Mouse (Mus musculus) gonadal fat pad, adult 2 months (tissue): ENCODE results near the gene Auh. TPM values are rescaled to one million over a fixed set of nuclear protein-coding genes. Genes with fewer than 3 reads are reported as not detected.
A peak's percentile ranks its signal among the peaks of the same experiment; 100 is the strongest.

Source experiments
- DNase-seq: peaks from one replicate; pipeline ENCODE4 v3.0.0-alpha.2; 2012; ENCODE audit warnings: low read depth
- polyA plus RNA-seq: library from polyadenylated mRNA; depleted of rRNA; stranded (reverse); fragments of >200 nt; gene quantifications from 2 replicates; pipeline ENCODE4 v1.2.3, GENCODE M21; 2012

The Auh gene
- polyA plus RNA-seq, 1 experiment = 47.3 TPM

DNA sequence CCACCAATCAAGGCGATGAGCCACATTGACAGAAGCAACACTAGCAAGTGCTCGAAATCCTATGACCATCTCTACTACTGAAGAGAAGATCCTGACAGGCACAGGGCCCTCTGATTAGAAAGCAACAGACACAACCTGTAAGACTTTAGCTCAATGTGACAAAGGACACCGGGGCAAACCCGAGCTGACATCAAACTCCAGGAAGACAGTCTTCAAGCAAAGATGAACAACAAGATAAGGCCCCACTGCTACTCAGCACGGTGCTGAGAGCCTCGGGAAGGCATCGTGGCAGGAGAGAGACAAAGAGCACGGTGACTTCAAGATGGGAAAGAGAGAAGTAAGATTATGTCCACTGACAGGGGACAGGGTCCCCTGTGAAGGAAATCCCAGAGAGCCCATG is 7.5 kb downstream of the Auh start:
- DNase-seq = no peak

DNA sequence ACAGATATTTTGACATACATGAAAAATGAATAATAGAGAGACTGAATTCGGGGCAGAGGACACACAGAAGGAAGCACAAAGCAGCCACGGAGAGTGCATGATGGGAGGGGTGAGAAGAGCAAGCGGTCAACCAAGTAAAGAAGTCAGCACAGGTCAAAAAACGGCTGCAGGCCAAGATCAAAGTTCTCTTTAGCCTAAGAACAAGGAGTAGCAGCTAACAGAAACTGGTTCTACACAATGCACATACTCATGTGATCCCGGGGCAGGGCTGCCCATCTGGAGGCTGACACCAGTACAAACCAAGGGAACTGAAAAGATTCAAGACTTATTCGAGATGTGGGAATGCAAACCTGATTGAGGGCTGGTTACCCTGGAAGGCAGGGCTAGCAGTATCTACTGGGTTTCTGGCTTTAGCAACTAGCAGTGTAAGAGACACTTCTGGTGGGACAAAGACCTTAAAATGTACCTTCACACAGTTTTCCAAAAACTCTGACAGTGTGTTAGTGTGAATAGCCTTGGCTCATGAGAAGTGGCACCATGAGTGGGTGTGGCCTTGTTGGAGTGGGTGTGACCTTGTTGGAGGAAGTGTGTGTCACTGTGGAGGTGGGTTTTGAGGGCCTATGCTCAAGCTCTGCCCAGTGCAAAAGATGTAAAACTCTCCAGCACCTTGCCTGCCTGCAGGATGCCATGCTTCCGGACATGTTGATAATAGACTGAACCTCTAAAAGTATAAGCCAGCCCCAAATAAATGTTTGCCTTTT is 8.2 kb downstream of the Auh start:
- DNase-seq = no peak

DNA sequence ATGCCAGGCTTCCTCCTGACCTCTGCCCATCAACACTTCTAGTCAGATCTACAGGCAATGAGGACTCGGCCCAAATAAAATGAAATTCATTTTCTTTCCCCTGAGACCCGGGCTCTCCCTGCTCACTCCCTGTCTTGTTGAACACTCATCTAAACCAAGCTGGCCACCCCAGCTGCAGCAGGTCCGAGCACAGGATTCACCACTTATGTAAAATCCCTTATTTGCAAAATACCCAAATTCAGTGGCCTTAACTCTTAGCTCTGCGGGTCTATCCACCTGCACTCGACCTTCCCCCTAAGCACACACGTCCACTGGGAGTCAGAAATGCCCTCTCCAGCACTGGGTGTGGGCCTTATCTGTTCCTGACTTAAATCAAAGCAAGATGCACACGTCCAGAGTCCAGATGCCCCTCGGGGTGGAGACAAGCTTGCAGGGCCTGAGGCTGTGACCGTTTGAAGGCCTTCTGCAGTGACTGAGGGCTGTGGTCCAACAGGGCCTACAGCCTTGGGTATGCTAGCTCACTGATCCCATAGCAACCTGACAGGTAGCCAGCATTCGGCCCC is 9.6 kb downstream of the Auh start:
- DNase-seq = no peak

DNA sequence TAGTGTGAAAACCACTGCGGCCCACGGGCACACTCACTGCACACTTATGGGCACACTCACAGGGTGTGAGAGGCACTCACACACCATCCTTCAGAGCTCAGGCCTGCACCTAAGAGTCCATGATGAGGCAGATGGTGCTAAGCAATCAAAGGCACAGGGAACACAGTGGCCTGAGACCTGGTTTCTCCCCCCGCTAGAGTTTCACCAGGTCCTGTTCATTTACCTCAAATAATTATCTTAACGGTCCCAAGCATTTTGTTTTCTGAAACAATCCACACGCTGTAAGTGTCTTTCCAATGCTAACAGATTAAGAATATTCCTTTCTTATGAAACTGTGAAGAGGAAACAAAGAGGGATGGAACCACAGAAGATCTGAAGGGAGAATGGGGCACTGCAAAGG is 11.1 kb downstream of the Auh start:
- DNase-seq = no peak

DNA sequence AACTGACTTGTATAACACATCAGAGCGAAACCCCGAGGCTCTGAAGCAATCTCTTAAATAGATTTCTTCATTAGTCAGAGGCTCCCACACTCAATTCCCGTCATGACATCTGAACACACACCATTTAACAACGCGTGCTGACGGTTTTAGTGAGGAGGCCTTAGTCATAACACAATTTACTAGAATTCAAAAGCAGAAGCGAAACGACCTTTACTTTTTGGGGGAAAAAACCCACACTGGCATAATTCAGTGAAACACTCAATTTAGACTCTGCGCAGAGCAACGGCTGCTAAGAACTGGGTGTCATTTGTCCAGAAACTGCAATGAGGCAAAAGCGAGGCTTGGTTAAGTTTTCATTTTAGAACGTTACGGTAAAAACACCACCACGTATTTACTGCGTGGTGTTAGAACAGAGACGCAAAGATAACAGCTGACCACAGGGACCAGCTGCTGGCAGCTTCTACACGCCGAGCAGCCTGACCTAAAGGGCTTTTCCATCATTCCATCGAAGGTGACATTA is 14.8 kb downstream of the Auh start:
- peak; percentile 33 for DNase-seq

DNA sequence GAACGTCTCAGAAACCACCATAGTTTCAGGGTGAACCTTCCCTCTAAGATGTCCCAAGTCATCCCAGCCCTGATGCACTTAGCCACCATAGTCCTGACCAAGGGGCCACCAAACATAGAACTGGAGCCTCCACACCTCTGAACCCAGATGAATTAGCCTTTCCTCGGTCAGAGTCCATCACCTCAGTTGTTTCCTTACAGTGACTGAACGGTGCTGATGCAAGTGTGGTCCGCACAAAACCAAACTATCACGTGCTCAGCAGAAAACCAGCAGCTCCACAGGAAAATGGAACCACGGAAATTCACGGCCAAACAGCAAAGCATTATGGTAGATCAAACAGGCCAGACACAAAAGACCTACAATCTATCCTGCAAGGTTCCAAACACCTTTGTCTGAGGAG is 15.6 kb downstream of the Auh start:
- no peak for DNase-seq

DNA sequence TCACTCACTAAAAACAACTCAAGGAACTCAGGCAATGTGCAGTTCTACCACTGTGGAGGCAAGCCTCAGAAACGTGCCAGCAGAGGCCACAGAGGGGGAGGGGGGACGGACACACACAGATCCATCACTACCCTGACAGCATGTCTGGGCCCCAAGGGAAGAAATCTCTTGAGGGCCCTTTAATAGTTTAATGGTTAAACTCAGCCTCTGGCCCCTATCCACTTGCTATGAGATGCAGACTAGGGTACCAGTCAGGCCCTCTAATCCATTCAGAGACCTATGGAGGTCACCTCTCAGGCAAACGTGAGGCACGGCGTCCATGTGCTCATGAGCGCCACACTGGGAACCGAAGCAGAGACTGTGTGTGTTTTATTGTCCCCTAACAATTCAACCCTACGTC is 17.0 kb downstream of the Auh start:
- DNase-seq = no peak

DNA sequence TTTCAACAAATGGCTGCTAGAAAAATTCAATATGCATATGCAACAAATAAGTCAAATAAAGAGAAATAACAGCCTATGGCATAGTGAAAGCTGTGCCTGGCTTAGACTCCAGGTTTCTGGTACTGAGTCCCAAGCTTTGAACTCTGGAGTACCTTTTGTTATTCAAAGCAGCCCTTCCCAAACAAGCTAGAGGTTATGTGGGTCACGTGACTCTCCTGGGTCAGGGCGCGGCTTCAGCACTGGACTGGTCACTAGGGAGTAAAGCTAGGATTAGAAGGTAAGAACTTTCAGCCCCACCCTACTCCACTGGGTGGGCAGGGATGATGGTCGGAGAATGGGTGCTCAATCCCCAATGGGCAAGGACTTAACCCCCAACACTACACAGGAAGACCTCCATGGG is 18.2 kb downstream of the Auh start:
- no peak for DNase-seq

DNA sequence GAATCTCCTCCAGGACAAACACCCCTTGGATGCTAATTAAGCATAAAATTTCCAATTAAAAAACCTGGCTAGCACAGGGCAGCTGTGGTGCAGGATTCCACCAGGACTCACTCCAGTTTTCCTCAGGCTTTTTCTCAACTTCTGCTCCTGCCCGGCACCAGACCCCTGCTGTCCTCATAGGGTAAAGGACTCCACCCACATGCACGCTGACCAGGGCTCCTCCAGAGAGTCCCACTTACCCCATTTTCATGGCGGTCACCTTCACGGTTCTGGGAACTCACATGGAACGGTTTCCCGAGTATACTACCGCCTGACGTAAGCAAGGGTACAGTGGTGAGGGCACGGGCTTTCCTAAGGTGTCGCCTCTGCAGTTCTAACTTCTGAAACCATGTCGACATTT is 23.2 kb downstream of the Auh start:
- no peak for DNase-seq

DNA sequence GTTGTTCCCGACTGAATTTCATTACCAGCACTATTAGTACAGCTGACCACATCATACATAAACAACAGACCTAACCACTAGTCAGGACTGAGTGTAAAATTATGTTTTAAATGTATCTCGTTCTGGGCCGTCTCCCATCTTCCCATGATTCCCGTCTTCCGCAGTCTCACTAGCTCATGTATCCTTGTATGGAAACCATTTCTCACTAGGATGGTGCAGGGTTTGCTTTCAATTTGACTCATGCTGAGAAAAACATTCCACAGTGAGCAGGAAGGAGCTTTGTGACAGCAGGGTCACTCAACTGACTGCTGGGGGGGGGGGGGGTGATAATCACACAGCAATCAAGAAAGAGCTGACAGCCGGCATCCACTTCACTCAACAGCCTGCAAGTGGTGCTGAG is 25.3 kb downstream of the Auh start:
- DNase-seq = no peak

DNA sequence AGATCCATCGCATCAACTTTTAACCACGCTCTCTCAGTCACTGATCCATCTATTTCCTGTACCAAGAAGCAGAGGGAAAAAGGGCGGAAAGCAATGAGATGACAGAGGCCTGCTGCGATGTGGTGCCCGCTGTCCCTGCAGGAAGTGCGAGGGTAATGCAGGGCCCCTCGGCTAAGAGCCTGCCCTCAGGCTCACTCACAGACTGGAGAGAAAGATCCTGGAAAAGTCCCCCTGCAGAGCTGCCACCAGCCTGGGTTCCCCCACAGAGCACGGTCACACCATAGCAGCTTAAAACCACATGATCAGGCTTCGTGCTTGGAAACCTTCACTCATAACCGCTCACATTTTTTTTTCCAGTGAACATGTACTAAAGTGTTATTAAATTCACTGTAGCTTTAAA is 25.7 kb downstream of the Auh start:
- no peak for DNase-seq

DNA sequence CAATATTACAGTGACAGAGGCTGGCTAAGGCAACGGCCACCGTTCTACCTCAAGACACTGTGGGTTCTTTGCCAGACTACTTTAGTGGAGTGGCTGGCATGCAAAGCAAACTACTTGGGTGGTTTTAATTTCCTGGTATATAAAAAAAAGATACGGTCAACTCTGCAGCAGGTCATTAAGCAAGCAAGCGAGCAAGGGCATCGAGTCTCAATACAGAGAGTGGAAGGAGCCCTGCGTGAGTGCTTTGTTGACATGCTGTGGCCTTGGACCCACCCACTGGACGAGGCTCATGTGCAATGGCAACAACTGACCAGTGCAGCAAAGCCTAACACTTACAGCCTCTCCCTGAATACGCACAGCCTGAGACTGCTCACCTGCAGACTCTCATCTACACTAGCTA is 27.0 kb downstream of the Auh start:
- no peak for DNase-seq

DNA sequence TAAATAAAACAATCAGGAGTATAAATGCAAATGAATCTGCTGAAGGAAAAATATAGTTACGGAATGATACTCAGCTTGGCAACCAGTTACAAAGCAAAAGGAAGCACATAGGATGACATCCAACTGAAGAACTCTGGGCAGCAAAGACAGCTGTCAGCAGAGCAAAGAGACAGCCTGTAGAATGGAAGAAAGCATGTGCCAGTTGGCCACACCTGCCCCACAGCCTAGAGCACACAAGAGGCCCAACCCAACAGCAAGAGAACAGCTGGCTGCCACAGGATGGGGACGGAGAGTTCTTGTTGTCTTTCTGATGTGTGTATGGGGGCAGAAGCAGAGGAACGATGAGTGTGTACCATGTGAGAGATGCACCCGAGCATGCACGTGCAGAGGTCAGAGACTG is 29.8 kb downstream of the Auh start:
- DNase-seq = no peak

DNA sequence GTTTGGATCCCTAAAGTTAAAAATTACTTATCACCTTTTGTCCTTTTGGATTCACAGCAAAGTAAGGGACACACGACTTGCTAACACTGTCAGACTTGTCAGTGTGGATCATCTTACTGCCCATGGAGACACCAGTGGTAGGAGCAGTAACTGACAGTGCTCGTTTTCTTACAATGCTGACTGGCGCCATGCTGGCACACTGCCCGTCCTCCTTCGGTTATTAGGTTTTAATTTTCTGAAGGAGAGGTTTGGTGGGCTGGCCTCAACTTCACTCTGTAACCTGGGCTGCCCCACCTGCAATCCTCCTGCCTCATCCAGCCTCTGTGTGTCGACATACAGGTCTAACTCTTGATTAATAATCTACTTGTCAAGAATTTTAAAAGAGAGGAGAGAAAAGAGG is 31.7 kb downstream of the Auh start:
- DNase-seq = no peak

DNA sequence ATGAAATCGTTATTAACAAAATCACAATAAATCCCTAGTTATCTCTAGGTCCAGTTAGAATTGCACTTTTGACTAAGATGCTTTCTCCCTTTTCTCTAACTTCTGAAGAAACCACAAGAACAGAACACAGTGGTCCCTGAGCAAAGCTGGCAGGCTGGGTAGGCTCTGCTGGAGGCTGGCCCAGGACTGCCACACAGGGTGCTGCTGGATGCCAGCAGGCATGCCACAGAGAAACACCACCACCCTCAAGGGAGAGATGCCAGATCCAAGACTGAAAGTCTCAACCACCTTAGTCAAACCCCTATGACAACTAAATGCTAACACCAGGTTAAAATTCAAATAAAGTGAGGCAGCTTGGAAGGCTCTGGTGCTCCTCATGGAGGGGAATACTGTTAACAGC is 36.7 kb downstream of the Auh start:
- DNase-seq = no peak

DNA sequence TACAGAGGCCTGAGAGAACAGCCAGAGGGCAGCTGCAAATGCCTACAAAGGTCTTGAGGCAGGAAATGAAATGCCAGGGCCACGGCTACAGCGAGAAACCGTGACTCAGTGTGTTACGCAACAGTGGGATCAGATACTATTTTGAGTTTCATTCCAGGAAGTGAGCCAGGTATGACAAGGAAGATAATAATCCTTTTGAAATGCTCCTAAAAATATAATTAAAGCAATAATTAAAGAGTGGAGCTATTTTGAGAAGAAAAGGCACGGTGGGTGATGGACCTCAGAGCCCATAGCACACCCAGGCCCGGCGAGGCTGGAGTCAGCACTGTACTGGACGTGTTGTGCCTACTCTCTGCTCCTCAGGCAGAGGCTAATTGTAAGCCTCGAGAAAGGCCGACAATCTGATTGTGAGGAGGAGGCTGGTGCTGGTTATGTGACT is 37.4 kb downstream of the Auh start:
- DNase-seq = peak; percentile 70

DNA sequence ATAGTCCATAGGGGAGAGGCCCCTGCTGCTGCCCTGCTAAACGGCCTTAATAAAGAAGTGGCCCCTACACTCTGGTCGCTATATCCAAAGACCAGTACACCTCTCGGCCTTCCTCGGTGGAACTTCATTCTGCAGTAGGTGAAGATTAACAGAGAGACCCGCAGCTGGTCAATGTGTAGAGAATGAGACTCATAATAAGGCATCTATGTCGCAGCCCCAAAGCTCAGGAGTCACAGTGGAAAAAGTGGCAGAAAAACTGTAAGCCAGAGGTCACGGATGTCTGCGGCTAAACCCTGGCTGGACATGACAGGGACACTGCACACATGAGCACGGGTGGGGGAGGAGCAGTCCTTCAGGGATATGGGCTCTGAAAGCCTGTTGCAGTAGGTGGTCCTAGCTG is 39.2 kb downstream of the Auh start:
- no peak for DNase-seq

DNA sequence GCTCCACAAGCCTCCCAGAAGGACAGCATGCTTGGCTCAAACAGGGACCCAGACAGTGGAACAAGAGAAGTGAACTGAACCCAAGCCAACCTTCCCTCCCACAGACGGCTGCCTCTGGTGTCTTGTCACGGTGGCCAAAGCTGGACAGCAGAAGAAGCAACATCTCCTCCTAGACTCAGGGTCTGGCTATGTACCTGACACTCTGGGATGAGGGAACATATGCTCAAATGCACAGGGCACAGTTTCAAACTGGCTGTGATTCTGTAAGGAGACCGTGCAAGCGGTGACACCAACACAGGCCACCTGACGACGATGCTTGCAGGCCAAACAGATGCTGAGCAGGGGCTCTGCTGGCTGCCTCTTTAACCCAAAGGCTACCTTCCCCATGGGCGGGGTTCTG is 42.7 kb downstream of the Auh start:
- no peak for DNase-seq

DNA sequence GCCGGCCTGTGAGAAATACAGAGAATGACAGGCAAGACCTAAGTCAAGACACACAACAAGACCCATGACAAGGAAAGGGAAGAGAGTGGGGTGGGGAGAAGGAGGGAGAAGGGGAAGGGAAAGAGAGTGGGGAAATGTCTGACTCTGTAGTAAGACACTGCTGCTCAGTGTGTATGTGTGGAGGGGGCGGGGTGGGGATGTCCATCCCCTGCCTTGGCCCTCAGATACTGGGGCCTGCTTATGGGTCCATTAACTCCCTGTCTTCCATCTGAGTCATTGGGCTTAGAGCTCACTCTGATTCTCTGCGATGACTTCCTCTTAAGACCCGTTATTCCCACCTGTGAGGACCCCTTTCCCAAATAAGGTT is 45.5 kb downstream of the Auh start:
- no peak for DNase-seq

DNA sequence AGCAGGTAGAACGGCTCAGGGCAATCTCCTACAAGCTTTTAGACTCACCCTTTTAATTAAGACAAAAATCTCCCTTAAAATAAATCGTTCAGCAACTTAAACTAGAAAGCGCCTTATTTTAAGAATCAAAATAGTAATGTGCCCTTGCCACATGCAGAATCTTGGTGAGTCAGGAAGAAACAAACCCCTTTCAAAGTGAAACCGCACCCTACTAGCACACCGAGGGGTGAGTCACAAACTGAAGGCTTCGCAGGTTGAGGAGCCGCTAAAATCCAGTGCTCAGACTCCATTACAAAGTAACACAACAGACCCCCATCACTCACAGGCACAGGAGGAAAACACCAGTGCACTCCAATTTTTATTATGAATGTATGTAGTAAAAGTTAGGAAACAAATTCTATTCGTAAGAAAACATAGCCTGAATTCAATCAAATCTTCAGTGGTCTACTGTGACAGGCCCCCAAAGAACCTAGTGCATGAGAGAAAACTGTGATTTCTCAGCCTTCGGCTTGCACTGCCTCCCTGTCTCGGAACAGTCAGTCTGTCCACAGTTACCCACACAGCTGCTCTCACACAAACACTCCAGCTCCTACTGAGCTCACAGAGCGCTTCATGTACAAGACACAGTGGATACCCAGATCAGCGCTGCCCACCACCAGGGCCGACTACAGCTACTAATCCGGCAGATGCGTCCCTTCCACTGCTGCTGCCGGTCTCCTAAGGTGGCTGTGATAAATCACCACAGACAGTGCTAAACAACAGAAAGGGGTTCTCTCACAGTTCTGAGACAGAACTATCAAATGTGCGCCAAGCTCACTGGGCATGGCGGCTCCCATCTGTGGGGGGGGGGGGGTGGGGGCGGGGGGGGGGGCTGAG is 46.2 kb downstream of the Auh start:
- no peak for DNase-seq

DNA sequence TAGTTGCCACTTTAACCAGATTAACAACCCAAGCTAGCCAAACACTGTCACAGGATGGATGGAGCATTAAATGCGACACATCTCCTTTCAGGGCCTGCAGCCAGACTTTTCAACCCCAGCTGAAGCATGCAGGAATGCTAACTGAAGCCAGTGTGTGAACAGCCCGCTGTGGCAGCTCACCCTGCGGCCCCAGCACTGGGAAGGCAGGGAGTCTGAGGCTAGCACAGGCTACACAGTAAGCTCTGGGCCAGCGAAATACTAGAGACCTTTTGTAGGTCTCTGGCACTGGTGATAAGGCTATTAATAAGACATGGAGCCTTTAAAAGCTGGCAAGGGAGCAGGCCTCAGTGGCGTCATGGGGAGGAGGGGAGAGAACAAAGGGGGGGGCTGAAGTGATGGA is 49.1 kb downstream of the Auh start:
- peak; percentile 20 for DNase-seq

DNA sequence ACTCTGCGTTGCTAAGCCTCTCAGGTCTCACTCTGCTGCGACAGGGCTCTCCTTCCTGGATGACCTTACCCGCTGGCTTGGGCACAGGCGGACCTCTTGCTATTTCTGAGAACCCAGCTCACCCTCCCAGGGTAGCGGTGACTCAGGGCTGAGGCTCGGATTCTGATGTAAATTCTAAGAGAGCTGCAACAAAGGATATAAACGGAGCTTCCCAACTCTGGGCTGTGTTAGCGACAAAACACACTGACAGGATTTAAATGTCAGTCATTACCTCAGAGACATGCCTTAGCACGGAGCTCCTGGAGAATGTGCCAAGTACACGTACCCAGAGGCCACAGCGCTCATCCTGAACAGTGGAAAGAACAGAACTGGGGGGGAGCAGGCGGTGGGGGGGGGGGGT is 49.6 kb downstream of the Auh start:
- peak; percentile 38 for DNase-seq

DNA sequence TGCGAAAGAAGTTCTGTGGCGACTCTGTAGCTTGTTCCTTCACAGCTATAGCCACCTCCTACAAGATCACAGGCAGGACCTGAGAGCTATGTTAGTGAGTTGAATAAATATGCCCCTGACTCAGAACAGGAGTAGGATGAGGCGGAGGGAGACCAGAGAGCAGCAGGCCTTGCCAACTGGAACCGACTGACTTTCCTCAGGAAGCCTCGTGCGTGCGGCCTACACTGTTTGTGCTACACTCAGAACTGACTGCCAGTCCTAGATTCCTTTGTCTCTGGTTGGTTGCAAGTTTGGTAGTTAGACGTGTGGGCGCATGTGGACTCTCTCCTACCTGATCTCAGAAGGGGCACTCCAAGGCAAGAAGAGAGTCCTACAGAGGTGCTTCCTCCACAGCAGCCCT is 50.2 kb downstream of the Auh start:
- peak; percentile 19 for DNase-seq
